Mouse (Mus musculus) adrenal gland, adult 10 weeks (tissue): ENCODE measurements around the gene BC049352. TPM values are rescaled to one million over a fixed set of nuclear protein-coding genes. Genes with fewer than 3 reads are reported as not detected.

Experiments used
- polyA plus RNA-seq: library from polyadenylated mRNA; stranded (reverse); fragments of 350-450 nt; fragmentation: Illumina TruSeq; extraction: RNeasy Lipid Tissue Mini Kit (QIAGEN cat#74804); gene quantifications from one replicate; pipeline ENCODE4 v1.2.3, GENCODE M21; 2014; ENCODE audit warnings: low read depth, low replicate concordance

BC049352 gene
- polyA plus RNA-seq, result not detected

GRCm38 (mm10) chr9:45181770-45182169, at the start of gene BC049352:
TSS of gene BC049352 (plus strand) at chr9:45182007.

GRCm38 (mm10) chr9:45138191-45139032, 43.4 kb upstream of the BC049352 start, which contains the start of gene Scn4b:
TSS of gene Scn4b (plus strand) at chr9:45138395.

GRCm38 (mm10) chr9:45203797-45204410, 22.1 kb downstream of the BC049352 start, which contains the start of gene Tmprss4:
TSS of gene Tmprss4 (minus strand) at chr9:45204092.

GRCm38 (mm10) chr9:45268597-45269325, 87.0 kb downstream of the BC049352 start, which contains the start of gene Il10ra:
TSS of gene Il10ra (minus strand) at chr9:45269149.

Other genes starting within 250 kb of the BC049352 start
- 123 TPM for gene Ube4a, start 216.4 kb upstream of the BC049352 start, polyA plus RNA-seq
- 1.0 TPM for gene Cd3g, start 201.6 kb upstream of the BC049352 start, polyA plus RNA-seq
- not detected for gene Cd3d, start 200.2 kb upstream of the BC049352 start, polyA plus RNA-seq
- not detected for gene Cd3e, start 172.4 kb upstream of the BC049352 start, polyA plus RNA-seq
- gene Mpzl2, start 142.2 kb upstream of the BC049352 start, polyA plus RNA-seq, result 13.9 TPM
- 10.4 TPM for gene Mpzl3, start 126.8 kb upstream of the BC049352 start, polyA plus RNA-seq
- 3.7 TPM for gene Jaml, start 102.8 kb upstream of the BC049352 start, polyA plus RNA-seq
- 2.4 TPM for gene Scn2b, start 64.2 kb upstream of the BC049352 start, polyA plus RNA-seq
- gene Scn4b, start 43.6 kb upstream of the BC049352 start, polyA plus RNA-seq, result 0.64 TPM
- not detected for gene Tmprss4, start 22.1 kb downstream of the BC049352 start, polyA plus RNA-seq
- 0.82 TPM for gene Il10ra, start 87.1 kb downstream of the BC049352 start, polyA plus RNA-seq
- gene Tmprss13, start 137.1 kb downstream of the BC049352 start, polyA plus RNA-seq, result 0.35 TPM
- 20.9 TPM for gene Fxyd6, start 188.2 kb downstream of the BC049352 start, polyA plus RNA-seq
- gene Fxyd2, start 217.7 kb downstream of the BC049352 start, polyA plus RNA-seq, result not detected
- 0.23 TPM for gene Dscaml1, start 244.6 kb downstream of the BC049352 start, polyA plus RNA-seq